Comparison of ENCODE assay signal across 25 mouse cellular contexts in the genomic region with DNA sequence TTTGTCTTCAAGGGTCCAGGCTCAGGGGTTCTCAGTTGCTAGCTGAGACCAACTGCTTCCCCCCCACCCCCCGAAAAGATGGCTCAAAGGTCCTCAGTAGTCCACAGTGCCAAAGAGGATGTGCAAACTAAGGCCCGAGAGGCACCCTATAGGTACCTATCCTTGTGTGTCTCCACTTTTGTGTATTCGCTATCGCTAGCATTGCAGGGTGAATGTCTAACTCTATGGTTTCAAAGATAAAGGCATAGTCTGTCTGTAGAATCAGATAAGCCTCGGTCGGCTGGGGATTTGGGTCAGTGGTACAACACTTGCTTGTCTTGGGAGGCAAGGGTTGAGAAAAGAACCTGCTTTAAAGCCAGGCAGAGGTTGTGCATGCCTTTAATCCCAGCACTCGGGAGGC. TPM values are rescaled to one million over a fixed set of nuclear protein-coding genes. Genes with fewer than 3 reads are reported as not detected.
DNase-seq lines count a peak whose midpoint lies in the region; ATAC-seq and TF ChIP-seq lines count a peak whose summit lies in the region.
"Had no signal": no experiment of that assay in that cellular context is flagged by ENCODE, and none has a peak within 500 bp of the region (broad histone marks: within the 10 kb centered on the region; RNA-seq: fewer than 3 reads in every experiment).

No protein-coding gene starts in this region.

- no peaks in the 10 kb centered on the region for H3K36me3 ChIP-seq in embryonic facial prominence, embryonic 15.5 days
- no peaks in the 10 kb centered on the region for H3K36me3 ChIP-seq in embryonic facial prominence, embryonic 10.5 days (replicated peaks)
- H3K36me3 ChIP-seq in liver, embryonic 12.5 days, result no peaks in the 10 kb centered on the region
- H3K36me3 ChIP-seq in liver, postnatal 0 days (replicated peaks; ENCODE audit: insufficient read depth, low read length), result no peaks in the 10 kb centered on the region
- H3K36me3 ChIP-seq: embryonic facial prominence, embryonic 13.5 days; forebrain, embryonic 12.5 days; hindbrain, embryonic 12.5 days; limb, embryonic 13.5 days; midbrain, embryonic 13.5 days; neural tube, embryonic 15.5 days had no signal

- H3K27ac ChIP-seq in embryonic facial prominence, embryonic 15.5 days (replicated peaks), result 0 out of 2 replicates have a peak overlapping the region, but pooled peaks have one; percentile 55
- no peak overlapping the region for H3K27ac ChIP-seq in embryonic facial prominence, embryonic 10.5 days (replicated peaks)
- H3K27ac ChIP-seq in liver, embryonic 12.5 days, result no peak overlapping the region
- H3K27ac ChIP-seq in liver, postnatal 0 days (ENCODE audit: low read depth), result no peak overlapping the region
- H3K27ac ChIP-seq: forebrain, embryonic 12.5 days; hindbrain, embryonic 12.5 days; hindbrain, postnatal 0 days; limb, embryonic 13.5 days; midbrain, embryonic 13.5 days; neural tube, embryonic 15.5 days had no signal

- H3K4me2 ChIP-seq in embryonic facial prominence, embryonic 15.5 days (replicated peaks), result no peak overlapping the region
- no peak overlapping the region for H3K4me2 ChIP-seq in liver, embryonic 12.5 days
- no peak overlapping the region for H3K4me2 ChIP-seq in liver, postnatal 0 days (ENCODE audit: low read depth, low read length)
- H3K4me2 ChIP-seq: embryonic facial prominence, embryonic 13.5 days; forebrain, embryonic 12.5 days; heart, embryonic 11.5 days; hindbrain, embryonic 12.5 days; limb, embryonic 13.5 days; midbrain, embryonic 13.5 days; neural tube, embryonic 15.5 days had no signal

- no peak for ATAC-seq in embryonic facial prominence, embryonic 15.5 days (ENCODE audit: insufficient number of reproducible peaks, low FRiP score, low TSS enrichment, low read depth)
- ATAC-seq in liver, embryonic 12.5 days, result peak; percentile 47; the same call in 1 of the 2 replicates
- ATAC-seq in liver, postnatal 0 days, result no peak
- ATAC-seq in megakaryocyte progenitor cell, adult 5-6 weeks (replicated peaks; ENCODE audit: poor library complexity), result 0 out of 2 replicates have a peak, but pooled peaks have one; percentile 23
- ATAC-seq in inflammation-experienced regulatory T-cells, adult 6 months, result no peak
- ATAC-seq in granulocyte monocyte progenitor cell, adult 5-6 weeks (replicated peaks; ENCODE audit: poor library complexity, severe bottlenecking), result no peak
- ATAC-seq: hindbrain, postnatal 0 days; intestine, postnatal 0 days; midbrain, embryonic 13.5 days had no signal

- no peak overlapping the region for H3K4me3 ChIP-seq in embryonic facial prominence, embryonic 15.5 days (replicated peaks)
- H3K4me3 ChIP-seq in embryonic facial prominence, embryonic 10.5 days, result no peak overlapping the region
- H3K4me3 ChIP-seq in liver, embryonic 12.5 days, result no peak overlapping the region
- H3K4me3 ChIP-seq in liver, postnatal 0 days (ENCODE audit: low read depth, low read length), result no peak overlapping the region
- H3K4me3 ChIP-seq: embryonic facial prominence, embryonic 13.5 days; forebrain, embryonic 12.5 days; hindbrain, embryonic 12.5 days; limb, embryonic 13.5 days; midbrain, embryonic 13.5 days; neural tube, embryonic 15.5 days had no signal

- H3K9me3 ChIP-seq in embryonic facial prominence, embryonic 15.5 days (replicated peaks), result no peaks in the 10 kb centered on the region
- no peaks in the 10 kb centered on the region for H3K9me3 ChIP-seq in embryonic facial prominence, embryonic 10.5 days
- H3K9me3 ChIP-seq in liver, embryonic 12.5 days (replicated peaks), result no peaks in the 10 kb centered on the region
- H3K9me3 ChIP-seq in liver, postnatal 0 days (ENCODE audit: low read length), result no peaks in the 10 kb centered on the region
- H3K9me3 ChIP-seq: embryonic facial prominence, embryonic 13.5 days; forebrain, embryonic 12.5 days; hindbrain, embryonic 12.5 days; limb, embryonic 13.5 days; midbrain, embryonic 13.5 days; neural tube, embryonic 15.5 days had no signal

- no peak overlapping the region for H3K9ac ChIP-seq in embryonic facial prominence, embryonic 15.5 days
- H3K9ac ChIP-seq in liver, embryonic 12.5 days, result no peak overlapping the region
- H3K9ac ChIP-seq in liver, postnatal 0 days (replicated peaks), result no peak overlapping the region
- H3K9ac ChIP-seq: embryonic facial prominence, embryonic 13.5 days; forebrain, embryonic 12.5 days; forebrain, postnatal 0 days; hindbrain, embryonic 12.5 days; limb, embryonic 13.5 days; midbrain, embryonic 13.5 days; neural tube, embryonic 15.5 days had no signal

- TF ChIP-seq EP300 in liver, postnatal 0 days (IDR thresholded peaks at IDR 0.05; ENCODE audit: low read depth), result no peak

- no peak for DNase-seq in embryonic facial prominence, embryonic 10.5 days (ENCODE audit: low spot score)
- DNase-seq in liver, postnatal 0 days, result no peak
- DNase-seq: embryo, embryonic 11 days; gastrocnemius, postnatal 25 days; heart, postnatal 36 days; kidney, adult 9 months; kidney, postnatal 10 days; retina, postnatal 1 day; right cerebral cortex, postnatal 14 days; thymus, postnatal 4 days had no signal

- no peak for TF ChIP-seq CTCF in liver, postnatal 0 days (IDR thresholded peaks at IDR 0.05; ENCODE audit: low read depth)

- H3K4me1 ChIP-seq in embryonic facial prominence, embryonic 15.5 days, result no peaks in the 10 kb centered on the region
- H3K4me1 ChIP-seq in embryonic facial prominence, embryonic 10.5 days, result no peaks in the 10 kb centered on the region
- H3K4me1 ChIP-seq in liver, embryonic 12.5 days, result peaks cover 7% of the 10 kb centered on the region; the same call in 1 of the 2 replicates
- no peaks in the 10 kb centered on the region for H3K4me1 ChIP-seq in liver, postnatal 0 days (ENCODE audit: insufficient read depth)
- H3K4me1 ChIP-seq: embryonic facial prominence, embryonic 13.5 days; forebrain, embryonic 12.5 days; hindbrain, embryonic 12.5 days; limb, embryonic 13.5 days; midbrain, embryonic 13.5 days; neural tube, embryonic 15.5 days had no signal

- WGBS in embryonic facial prominence, embryonic 15.5 days, result 79% methylated on average over 7 of the region's 7 CpGs
- 89% methylated on average over 7 of the region's 7 CpGs for WGBS in embryonic facial prominence, embryonic 10.5 days
- 44% methylated on average over 7 of the region's 7 CpGs for WGBS in liver, embryonic 12.5 days (ENCODE audit: insufficient replicate concordance)
- 60% methylated on average over 7 of the region's 7 CpGs for WGBS in liver, postnatal 0 days (ENCODE audit: insufficient replicate concordance)

- H3K27me3 ChIP-seq in embryonic facial prominence, embryonic 15.5 days, result no peaks in the 10 kb centered on the region
- H3K27me3 ChIP-seq in embryonic facial prominence, embryonic 10.5 days (replicated peaks; ENCODE audit: low read depth, poor library complexity, severe bottlenecking), result peaks cover 10% of the 10 kb centered on the region
- peaks cover 13% of the 10 kb centered on the region for H3K27me3 ChIP-seq in liver, embryonic 12.5 days (replicated peaks)
- no peaks in the 10 kb centered on the region for H3K27me3 ChIP-seq in liver, postnatal 0 days (ENCODE audit: insufficient read depth, low read length)
- H3K27me3 ChIP-seq: embryonic facial prominence, embryonic 13.5 days; forebrain, embryonic 12.5 days; hindbrain, embryonic 12.5 days; limb, embryonic 13.5 days; neural tube, embryonic 15.5 days had no signal

RNA-seq across cellular contexts. Expression of gene Porcn, which starts 17.1 kb away (rescaled TPM):
- polyA plus RNA-seq in embryonic facial prominence, embryonic 15.5 days (2015; fragmentation: Nextera tagmentation; extraction: Ambion mirVana), result 10.5 and 11.7 TPM in 2 replicates
- 13.0 and 13.1 TPM in 2 replicates for polyA plus RNA-seq in embryonic facial prominence, embryonic 10.5 days (2016; fragmentation: Nextera tagmentation; extraction: Ambion mirVana)
- polyA plus RNA-seq in liver, embryonic 12.5 days (2016; fragmentation: Nextera tagmentation; extraction: Ambion mirVana), result 1.2 and 1.4 TPM in 2 replicates
- 1.5 and 1.9 TPM in 2 replicates for polyA plus RNA-seq in liver, postnatal 0 days (2015; fragmentation: Nextera tagmentation; extraction: Ambion mirVana)
- total RNA-seq in megakaryocyte progenitor cell, adult 5-6 weeks (2015), result 0.32 and 0.49 TPM in 2 replicates
- not detected in 2 replicates for total RNA-seq in megakaryocyte progenitor cell, adult 5-6 weeks (2017)
- polyA plus RNA-seq in inflammation-experienced regulatory T-cells, adult 6 months (2017; shearing (Covaris generic)), result under 1 TPM in 2 of 3 experiments, not detected in 1; 0.36 to 0.69 TPM
- total RNA-seq in granulocyte monocyte progenitor cell, adult 5-6 weeks (2014; fragmentation: Nextera tagmentation), result not detected in 2 replicates
- not detected in 2 replicates for total RNA-seq in granulocyte monocyte progenitor cell, adult 5-6 weeks (2017)

RNA-seq across cellular contexts. Expression of gene Ftsj1, which starts 28.7 kb away (rescaled TPM):
- 38.3 and 40.6 TPM in 2 replicates for polyA plus RNA-seq in embryonic facial prominence, embryonic 15.5 days (2015; fragmentation: Nextera tagmentation; extraction: Ambion mirVana)
- polyA plus RNA-seq in embryonic facial prominence, embryonic 10.5 days (2016; fragmentation: Nextera tagmentation; extraction: Ambion mirVana), result 50.5 and 52.4 TPM in 2 replicates
- polyA plus RNA-seq in liver, embryonic 12.5 days (2016; fragmentation: Nextera tagmentation; extraction: Ambion mirVana), result 42.2 and 42.6 TPM in 2 replicates
- 16.4 and 17.7 TPM in 2 replicates for polyA plus RNA-seq in liver, postnatal 0 days (2015; fragmentation: Nextera tagmentation; extraction: Ambion mirVana)
- 28.1 and 36.6 TPM in 2 replicates for total RNA-seq in megakaryocyte progenitor cell, adult 5-6 weeks (2015)
- 23.7 and 25.1 TPM in 2 replicates for total RNA-seq in megakaryocyte progenitor cell, adult 5-6 weeks (2017)
- 10 to 100 TPM; 17.6 to 24.1 (median 18.7) TPM for polyA plus RNA-seq in inflammation-experienced regulatory T-cells, adult 6 months (2017; shearing (Covaris generic))
- 32.7 and 34.2 TPM in 2 replicates for total RNA-seq in granulocyte monocyte progenitor cell, adult 5-6 weeks (2014; fragmentation: Nextera tagmentation)
- total RNA-seq in granulocyte monocyte progenitor cell, adult 5-6 weeks (2017), result 20.5 and 37.1 TPM in 2 replicates

RNA-seq across cellular contexts. Expression of gene Ebp, which starts 30.2 kb away (rescaled TPM):
- polyA plus RNA-seq in embryonic facial prominence, embryonic 15.5 days (2015; fragmentation: Nextera tagmentation; extraction: Ambion mirVana), result 48.0 and 48.6 TPM in 2 replicates
- 25.8 and 35.2 TPM in 2 replicates for polyA plus RNA-seq in embryonic facial prominence, embryonic 10.5 days (2016; fragmentation: Nextera tagmentation; extraction: Ambion mirVana)
- 58.3 and 59.8 TPM in 2 replicates for polyA plus RNA-seq in liver, embryonic 12.5 days (2016; fragmentation: Nextera tagmentation; extraction: Ambion mirVana)
- polyA plus RNA-seq in liver, postnatal 0 days (2015; fragmentation: Nextera tagmentation; extraction: Ambion mirVana), result 74.7 and 84.5 TPM in 2 replicates
- total RNA-seq in megakaryocyte progenitor cell, adult 5-6 weeks (2015), result 53.5 and 55.4 TPM in 2 replicates
- total RNA-seq in megakaryocyte progenitor cell, adult 5-6 weeks (2017), result 81.8 and 96.9 TPM in 2 replicates
- 100 to 1,000 TPM; 128 to 201 (median 145) TPM for polyA plus RNA-seq in inflammation-experienced regulatory T-cells, adult 6 months (2017; shearing (Covaris generic))
- total RNA-seq in granulocyte monocyte progenitor cell, adult 5-6 weeks (2014; fragmentation: Nextera tagmentation), result 69.1 and 79.2 TPM in 2 replicates
- 67.8 and 107 TPM in 2 replicates for total RNA-seq in granulocyte monocyte progenitor cell, adult 5-6 weeks (2017)

RNA-seq across cellular contexts. Expression of gene Slc38a5, which starts 47.5 kb away (rescaled TPM):
- polyA plus RNA-seq in embryonic facial prominence, embryonic 15.5 days (2015; fragmentation: Nextera tagmentation; extraction: Ambion mirVana), result 0.18 and 0.64 TPM in 2 replicates
- polyA plus RNA-seq in embryonic facial prominence, embryonic 10.5 days (2016; fragmentation: Nextera tagmentation; extraction: Ambion mirVana), result 4.2 and 4.6 TPM in 2 replicates
- polyA plus RNA-seq in liver, embryonic 12.5 days (2016; fragmentation: Nextera tagmentation; extraction: Ambion mirVana), result 75.0 and 77.7 TPM in 2 replicates
- polyA plus RNA-seq in liver, postnatal 0 days (2015; fragmentation: Nextera tagmentation; extraction: Ambion mirVana), result 32.0 and 35.9 TPM in 2 replicates
- 6.6 and 12.0 TPM in 2 replicates for total RNA-seq in megakaryocyte progenitor cell, adult 5-6 weeks (2015)
- 3.2 and 8.6 TPM in 2 replicates for total RNA-seq in megakaryocyte progenitor cell, adult 5-6 weeks (2017)
- polyA plus RNA-seq in inflammation-experienced regulatory T-cells, adult 6 months (2017; shearing (Covaris generic)), result not detected
- 0.32 TPM in 1 of 2 replicates, not detected in the other for total RNA-seq in granulocyte monocyte progenitor cell, adult 5-6 weeks (2014; fragmentation: Nextera tagmentation)
- total RNA-seq in granulocyte monocyte progenitor cell, adult 5-6 weeks (2017), result 0.26 TPM in 1 of 2 replicates, not detected in the other
- total RNA-seq: gastrocnemius, postnatal 25 days had no signal

RNA-seq across cellular contexts. Expression of gene Tbc1d25, which starts 47.5 kb away (rescaled TPM):
- 13.3 and 17.0 TPM in 2 replicates for polyA plus RNA-seq in embryonic facial prominence, embryonic 15.5 days (2015; fragmentation: Nextera tagmentation; extraction: Ambion mirVana)
- 10.4 and 11.8 TPM in 2 replicates for polyA plus RNA-seq in embryonic facial prominence, embryonic 10.5 days (2016; fragmentation: Nextera tagmentation; extraction: Ambion mirVana)
- polyA plus RNA-seq in liver, embryonic 12.5 days (2016; fragmentation: Nextera tagmentation; extraction: Ambion mirVana), result 6.7 and 7.0 TPM in 2 replicates
- 2.1 and 2.2 TPM in 2 replicates for polyA plus RNA-seq in liver, postnatal 0 days (2015; fragmentation: Nextera tagmentation; extraction: Ambion mirVana)
- total RNA-seq in megakaryocyte progenitor cell, adult 5-6 weeks (2015), result 9.8 and 13.9 TPM in 2 replicates
- 5.5 and 5.8 TPM in 2 replicates for total RNA-seq in megakaryocyte progenitor cell, adult 5-6 weeks (2017)
- 1 to 10 TPM; 2.5 to 4.1 (median 3.7) TPM for polyA plus RNA-seq in inflammation-experienced regulatory T-cells, adult 6 months (2017; shearing (Covaris generic))
- 6.7 and 10.8 TPM in 2 replicates for total RNA-seq in granulocyte monocyte progenitor cell, adult 5-6 weeks (2014; fragmentation: Nextera tagmentation)
- 4.1 and 4.4 TPM in 2 replicates for total RNA-seq in granulocyte monocyte progenitor cell, adult 5-6 weeks (2017)

Comparison
In these comparisons a context has a peak if more than half of its experiments do, and no peak if none do; other contexts are left out.
1. ATAC-seq: peak in liver, embryonic 12.5 days (single experiment) and megakaryocyte progenitor cell, adult 5-6 weeks (single experiment); none in embryonic facial prominence, embryonic 15.5 days (single experiment), liver, postnatal 0 days (single experiment), inflammation-experienced regulatory T-cells, adult 6 months (single experiment) and granulocyte monocyte progenitor cell, adult 5-6 weeks (single experiment).